Mouse (Mus musculus) ovary, postnatal 14 days (tissue): ENCODE measurements around the gene Rab3ip.

Experiments
- DNase-seq: peaks from one replicate; pipeline ENCODE4 v3.0.0; 2022; ENCODE audit warnings: low spot score

Gene Rab3ip

GRCm38 (mm10) chr10:116919368-116920317, 30.9 kb downstream of the Rab3ip start:
- no peak for DNase-seq

- no peak for DNase-seq
Observed at GRCm38 (mm10) chr10:116916581-116916980, 34.0 kb downstream of the Rab3ip start.

- no peak for DNase-seq
Observed at GRCm38 (mm10) chr10:116915286-116915685, 35.3 kb downstream of the Rab3ip start.

- DNase-seq, result no peak
Observed at GRCm38 (mm10) chr10:116914586-116914985, 36.0 kb downstream of the Rab3ip start.

GRCm38 (mm10) chr10:116913647-116914273, 36.8 kb downstream of the Rab3ip start:
- DNase-seq, result no peak

GRCm38 (mm10) chr10:116912850-116913249, 37.7 kb downstream of the Rab3ip start:
- DNase-seq, result no peak

- DNase-seq, result no peak
Observed at GRCm38 (mm10) chr10:116908901-116909642, 41.5 kb downstream of the Rab3ip start.

- DNase-seq, result no peak
Observed at GRCm38 (mm10) chr10:116906794-116907193, 43.8 kb downstream of the Rab3ip start.

GRCm38 (mm10) chr10:116904503-116904908, 46.1 kb downstream of the Rab3ip start:
- no peak for DNase-seq

GRCm38 (mm10) chr10:116896336-116897177, 54.0 kb downstream of the Rab3ip start, which contains the start of gene Myrfl:
Gene Myrfl, minus strand, starts transcription at chr10:116896919.
- DNase-seq, result no peak

GRCm38 (mm10) chr10:116895108-116895833, 55.3 kb downstream of the Rab3ip start:
- DNase-seq, result no peak

GRCm38 (mm10) chr10:116894540-116894939, 56.0 kb downstream of the Rab3ip start:
- no peak for DNase-seq

GRCm38 (mm10) chr10:116893753-116894152, 56.8 kb downstream of the Rab3ip start:
- peak; percentile 18 for DNase-seq

- DNase-seq, result no peak
Observed at GRCm38 (mm10) chr10:116890587-116890986, 60.0 kb downstream of the Rab3ip start.

- no peak for DNase-seq
Observed at GRCm38 (mm10) chr10:116884552-116884951, 66.0 kb downstream of the Rab3ip start.

GRCm38 (mm10) chr10:116883531-116883930, 67.0 kb downstream of the Rab3ip start:
- DNase-seq, result no peak

- DNase-seq, result no peak
Observed at GRCm38 (mm10) chr10:116877436-116877835, 73.1 kb downstream of the Rab3ip start.

- DNase-seq, result no peak
Observed at GRCm38 (mm10) chr10:116874490-116874889, 76.1 kb downstream of the Rab3ip start.

- DNase-seq, result no peak
Observed at GRCm38 (mm10) chr10:116872016-116872410, 78.6 kb downstream of the Rab3ip start.

GRCm38 (mm10) chr10:116871329-116872015, 79.1 kb downstream of the Rab3ip start:
- DNase-seq, result no peak
